Mouse (Mus musculus): ENCODE data around the gene Gm9.

- TF ChIP-seq POLR2A (IDR thresholded peaks at IDR 0.05; ENCODE audit: low read depth, low read length) (no peak), CTCF (IDR thresholded peaks at IDR 0.05; ENCODE audit: extremely low read depth, insufficient read depth, insufficient read length, insufficient replicate concordance) (peak; percentile 13; the same call in 1 of the 2 replicates)
Measured at GRCm38 (mm10) chrX:37167085-37167484, 43.8 kb downstream of the Gm9 start.
